ENCODE assay signal across 8 mouse cellular contexts in the genomic region with DNA sequence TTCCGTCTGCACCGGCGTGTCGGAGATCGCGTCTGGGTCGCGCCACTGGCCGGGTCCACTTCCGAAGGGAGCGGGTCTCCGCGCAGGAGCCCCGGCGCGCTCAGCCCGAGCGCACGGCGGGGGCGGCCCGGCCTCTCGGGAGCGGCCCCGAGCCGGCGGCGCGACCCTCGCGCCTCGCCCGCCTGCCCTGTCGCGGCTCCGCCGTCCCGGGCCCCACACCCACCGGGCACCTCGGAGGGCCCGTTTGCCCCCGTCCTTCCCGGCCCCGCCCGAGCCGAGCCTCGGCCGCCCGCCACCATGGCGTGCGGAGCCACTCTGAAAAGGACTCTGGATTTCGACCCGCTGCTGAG. TPM values are rescaled to one million over a fixed set of nuclear protein-coding genes. Genes with fewer than 3 reads are reported as not detected.
DNase-seq lines count a peak whose midpoint lies in the region; ATAC-seq and TF ChIP-seq lines count a peak whose summit lies in the region.

A gene (plus strand): TSS at position 190 of the 350 bp plus-strand sequence.

- no peak for TF ChIP-seq EP300 in stomach, postnatal 0 days (optimal IDR thresholded peaks at IDR 0.05)

- peak; percentile 78 for ATAC-seq in hindbrain, postnatal 0 days
- ATAC-seq in liver, embryonic 16.5 days (ENCODE audit: low read depth) = peak; percentile 63
- peak; percentile 62 for ATAC-seq in stomach, postnatal 0 days (ENCODE audit: low FRiP score, low TSS enrichment)

- H3K4me1 ChIP-seq in hindbrain, postnatal 0 days (ENCODE audit: insufficient read depth, low read length) = 0 out of 2 replicates have a peak, but pooled peaks cover 12% of the 10 kb centered on the region
- peaks cover 16% of the 10 kb centered on the region for H3K4me1 ChIP-seq in liver, embryonic 16.5 days (ENCODE audit: control insufficient read depth, low read depth, low read length)
- 0 out of 2 replicates have a peak, but pooled peaks cover 4% of the 10 kb centered on the region for H3K4me1 ChIP-seq in stomach, postnatal 0 days (replicated peaks; ENCODE audit: control insufficient read depth, insufficient read depth)

- 0% methylated on average over 41 of the region's 53 CpGs for WGBS in hindbrain, postnatal 0 days
- under 1% methylated on average over 40 of the region's 53 CpGs for WGBS in liver, embryonic 16.5 days (ENCODE audit: insufficient replicate concordance)
- under 1% methylated on average over 37 of the region's 53 CpGs for WGBS in stomach, postnatal 0 days

- no peaks in the 10 kb centered on the region for H3K27me3 ChIP-seq in hindbrain, postnatal 0 days (ENCODE audit: insufficient read depth, low read length)
- H3K27me3 ChIP-seq in liver, embryonic 16.5 days (ENCODE audit: control insufficient read depth, insufficient read depth, low read depth, low read length) = no peaks in the 10 kb centered on the region
- H3K27me3 ChIP-seq in stomach, postnatal 0 days (ENCODE audit: control insufficient read depth, insufficient read depth, low read length) = no peaks in the 10 kb centered on the region

- peak within 1 kb of the TSS; percentile 93 for H3K9ac ChIP-seq in hindbrain, postnatal 0 days (replicated peaks; ENCODE audit: low read length)
- H3K9ac ChIP-seq in liver, embryonic 16.5 days (ENCODE audit: low read depth, low read length) = peak within 1 kb of the TSS; percentile 100
- peak within 1 kb of the TSS; percentile 88 for H3K9ac ChIP-seq in stomach, postnatal 0 days (ENCODE audit: low read length)

- no peak for DNase-seq in layer of hippocampus, adult 8-10 months (ENCODE audit: low spot score in 2 of 2)
- no peak for DNase-seq in layer of hippocampus, adult 9-11 months
- DNase-seq in adrenal gland, postnatal 36 days = peak; percentile 28 to 37
- no peak for DNase-seq in gastrocnemius, adult 8-10 months (ENCODE audit: low spot score in 2 of 2)
- no peak for DNase-seq in hindbrain, postnatal 0 days (ENCODE audit: low spot score)
- DNase-seq in stomach, postnatal 0 days (ENCODE audit: low spot score) = no peak
- no peak for DNase-seq in T-cell, adult 2 months (ENCODE audit: low spot score)

- TF ChIP-seq CTCF in hindbrain, postnatal 0 days (IDR thresholded peaks at IDR 0.05; ENCODE audit: low read depth) = no peak
- TF ChIP-seq CTCF in stomach, postnatal 0 days (IDR thresholded peaks at IDR 0.05; ENCODE audit: low read depth) = no peak

- no peaks in the 10 kb centered on the region for H3K36me3 ChIP-seq in hindbrain, postnatal 0 days (ENCODE audit: insufficient read depth, low read length)
- no peaks in the 10 kb centered on the region for H3K36me3 ChIP-seq in liver, embryonic 16.5 days (ENCODE audit: control insufficient read depth, insufficient read depth)
- no peaks in the 10 kb centered on the region for H3K36me3 ChIP-seq in stomach, postnatal 0 days (ENCODE audit: control insufficient read depth, insufficient read depth, low read length)

- H3K27ac ChIP-seq in hindbrain, postnatal 0 days = peak within 1 kb of the TSS; percentile 92
- peak within 1 kb of the TSS; percentile 93 for H3K27ac ChIP-seq in liver, embryonic 16.5 days (ENCODE audit: low read length)
- H3K27ac ChIP-seq in stomach, postnatal 0 days (replicated peaks) = peak within 1 kb of the TSS; percentile 98

- H3K4me3 ChIP-seq in hindbrain, postnatal 0 days (ENCODE audit: low read length) = peak within 1 kb of the TSS; percentile 88
- peak within 1 kb of the TSS; percentile 100 for H3K4me3 ChIP-seq in liver, embryonic 16.5 days (ENCODE audit: low read depth, low read length)
- H3K4me3 ChIP-seq in stomach, postnatal 0 days (ENCODE audit: low read depth, low read length) = peak within 1 kb of the TSS; percentile 98

- H3K4me2 ChIP-seq in hindbrain, postnatal 0 days (ENCODE audit: low read depth, low read length) = peak within 1 kb of the TSS; percentile 66
- H3K4me2 ChIP-seq in liver, embryonic 16.5 days (ENCODE audit: low read depth, low read length) = peak within 1 kb of the TSS; percentile 87
- peak within 1 kb of the TSS; percentile 65 for H3K4me2 ChIP-seq in stomach, postnatal 0 days (replicated peaks; ENCODE audit: low read depth)

- H3K9me3 ChIP-seq in hindbrain, postnatal 0 days (ENCODE audit: low read length) = no peaks in the 10 kb centered on the region
- no peaks in the 10 kb centered on the region for H3K9me3 ChIP-seq in liver, embryonic 16.5 days (replicated peaks; ENCODE audit: control insufficient read depth, low read length)
- no peaks in the 10 kb centered on the region for H3K9me3 ChIP-seq in stomach, postnatal 0 days (ENCODE audit: control insufficient read depth, low read length)

RNA-seq across cellular contexts. Expression of the gene that starts here (rescaled TPM):
- total RNA-seq in layer of hippocampus, adult 8-10 months (2022) = 10 to 100 TPM; 84.1 to 98.1 (median 93.1) TPM
- 10 to 100 TPM; 79.8 to 86.1 TPM for total RNA-seq in adrenal gland, postnatal 36 days (2021)
- total RNA-seq in gastrocnemius, adult 8-10 months (2022) = 10 to 100 TPM; 40.6 to 50.8 (median 44.0) TPM
- total RNA-seq in hindbrain, postnatal 0 days (2014; rRNA removed) = 75.7 and 82.1 TPM in 2 replicates
- polyA plus RNA-seq in hindbrain, postnatal 0 days (2015; fragmentation: Nextera tagmentation; extraction: Ambion mirVana) = 77.5 and 82.5 TPM in 2 replicates
- 9.6 and 10.5 TPM in 2 replicates for polyA plus RNA-seq in liver, embryonic 16.5 days (2015; fragmentation: Nextera tagmentation; extraction: Ambion mirVana)
- polyA plus RNA-seq in stomach, postnatal 0 days (2015; fragmentation: Nextera tagmentation; extraction: Ambion mirVana) = 31.8 and 33.1 TPM in 2 replicates

Comparison
In these comparisons a context has a peak if more than half of its experiments do, and no peak if none do; other contexts are left out.
1. DNase-seq: peak in adrenal gland, postnatal 36 days (2 of 2); none in layer of hippocampus, adult 8-10 months (0 of 2), layer of hippocampus, adult 9-11 months (single experiment), gastrocnemius, adult 8-10 months (0 of 2), hindbrain, postnatal 0 days (single experiment), stomach, postnatal 0 days (single experiment) and T-cell, adult 2 months (single experiment).
2. Peak in every context shown above with its lines, with median percentiles within 50 percentile points of each other: ATAC-seq, H3K27ac ChIP-seq, H3K4me2 ChIP-seq, H3K4me3 ChIP-seq and H3K9ac ChIP-seq.